Mouse (Mus musculus) T-helper 1 cell (primary cell): ENCODE results near the gene Tbkbp1.

ENCODE experiments used
- in situ Hi-C: fragments of 300-600 bp; cut with MboI, MseI; formaldehyde crosslinking; loops from one replicate; pipeline ENCODE4 v1.15.1; 2025; ENCODE audit warnings: high pct_unique_total_duplicates

The Tbkbp1 gene

GRCm38 (mm10) chr11:97156999-97157398 lies 5.7 kb upstream of the Tbkbp1 start:
- in situ Hi-C loops, result no loop called here

GRCm38 (mm10) chr11:97152662-97153287 lies 1.5 kb upstream of the Tbkbp1 start:
- in situ Hi-C loops, result no loop called here

- in situ Hi-C loops, result no loop called here
Observed at GRCm38 (mm10) chr11:97152023-97152426, 730 bp upstream of the Tbkbp1 start.

DNA sequence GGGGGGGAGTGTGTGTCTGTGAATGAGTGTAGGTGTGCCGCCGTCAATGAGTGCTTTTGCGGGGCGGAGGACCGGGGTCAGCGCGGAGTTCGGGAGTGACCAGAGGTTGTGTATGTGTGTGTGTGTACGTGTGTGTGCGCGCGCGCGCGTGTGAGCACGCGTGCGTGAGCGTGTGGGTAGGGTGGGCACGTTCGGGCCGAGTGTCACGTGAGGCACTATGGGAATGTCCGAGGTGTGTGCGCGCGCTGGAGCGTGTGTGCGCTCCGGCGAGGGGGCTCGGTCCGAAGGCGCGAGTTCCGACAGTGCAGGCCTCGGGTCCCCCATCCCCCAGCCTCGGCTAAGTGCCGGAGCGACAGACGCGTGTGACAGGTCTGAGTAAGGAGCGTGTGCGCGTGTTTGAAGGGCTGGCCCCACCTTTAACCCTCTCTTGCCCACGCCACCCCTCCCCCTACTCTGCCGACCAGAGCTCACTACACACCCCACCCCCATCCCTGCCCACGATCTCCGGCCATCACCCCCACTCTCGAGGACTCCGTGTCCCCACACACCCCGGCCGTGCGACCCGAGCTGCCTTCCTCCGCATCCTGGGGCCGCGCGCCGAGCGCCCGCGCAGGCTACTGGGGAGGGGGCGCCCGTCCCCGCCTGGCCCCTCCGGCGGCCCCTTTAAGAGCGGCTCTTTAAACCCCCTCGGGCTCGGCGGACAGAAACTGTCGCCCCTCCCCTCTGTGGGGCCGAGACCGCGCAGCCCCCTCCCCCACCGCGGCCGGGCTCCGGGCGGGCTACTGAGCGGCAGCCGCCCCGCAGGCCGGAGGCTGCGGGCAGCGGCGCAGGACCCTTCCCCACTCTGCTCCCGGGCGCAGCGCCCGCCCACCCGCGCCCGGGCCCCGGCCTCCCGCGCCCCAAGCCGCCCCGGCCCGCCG lies 624 bp downstream of the Tbkbp1 start:
- in situ Hi-C loops, result no loop called here

DNA sequence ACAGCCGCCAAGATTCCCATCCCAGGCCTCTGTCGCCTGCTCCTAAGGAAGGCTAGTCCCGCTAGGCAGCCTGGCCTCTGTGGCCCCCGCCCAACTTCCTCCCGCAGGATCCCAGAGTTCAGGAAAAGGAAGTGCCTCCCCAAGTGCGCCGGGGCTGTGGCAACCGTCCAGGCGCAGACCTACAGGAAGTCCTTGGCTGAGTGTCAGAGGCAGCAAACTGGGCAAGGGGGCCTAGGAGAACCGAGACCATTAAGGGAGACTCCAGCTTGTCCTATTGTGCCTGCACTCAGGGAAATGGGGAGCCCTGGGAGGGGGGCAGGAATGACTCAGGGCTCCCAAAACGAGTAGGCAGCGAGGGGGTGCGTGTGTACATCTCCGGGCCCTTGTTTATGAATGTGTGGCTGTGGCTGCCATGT lies 1.3 kb downstream of the Tbkbp1 start:
- in situ Hi-C loops, result loop anchor here (5.0 to 10.0 kb wide), 2 partner anchors 38 to 685 kb away; partner anchors contain the start of gene Skap1

- in situ Hi-C loops, result loop anchor here (5.0 to 10.0 kb wide), 2 partner anchors 37 to 684 kb away; partner anchors contain the start of gene Skap1
Observed at GRCm38 (mm10) chr11:97149026-97149425, 2.3 kb downstream of the Tbkbp1 start.

- in situ Hi-C loops, result loop anchor here (5.0 to 10.0 kb wide), 2 partner anchors 36 to 684 kb away; partner anchors contain the start of gene Skap1
Observed at GRCm38 (mm10) chr11:97148591-97148990, 2.7 kb downstream of the Tbkbp1 start.

- in situ Hi-C loops, result loop anchor here (5.0 to 10.0 kb wide), 2 partner anchors 35 to 683 kb away; partner anchors contain the start of gene Skap1
Observed at GRCm38 (mm10) chr11:97147333-97147732, 4.0 kb downstream of the Tbkbp1 start.

GRCm38 (mm10) chr11:97146724-97147123 lies 4.6 kb downstream of the Tbkbp1 start:
- in situ Hi-C loops, result loop anchor here (5.0 to 10.0 kb wide), 2 partner anchors 34 to 682 kb away; partner anchors contain the start of gene Skap1

GRCm38 (mm10) chr11:97145951-97146350 lies 5.3 kb downstream of the Tbkbp1 start:
- in situ Hi-C loops, result loop anchor here (5.0 to 10.0 kb wide), 2 partner anchors 34 to 681 kb away; partner anchors contain the start of gene Skap1

DNA sequence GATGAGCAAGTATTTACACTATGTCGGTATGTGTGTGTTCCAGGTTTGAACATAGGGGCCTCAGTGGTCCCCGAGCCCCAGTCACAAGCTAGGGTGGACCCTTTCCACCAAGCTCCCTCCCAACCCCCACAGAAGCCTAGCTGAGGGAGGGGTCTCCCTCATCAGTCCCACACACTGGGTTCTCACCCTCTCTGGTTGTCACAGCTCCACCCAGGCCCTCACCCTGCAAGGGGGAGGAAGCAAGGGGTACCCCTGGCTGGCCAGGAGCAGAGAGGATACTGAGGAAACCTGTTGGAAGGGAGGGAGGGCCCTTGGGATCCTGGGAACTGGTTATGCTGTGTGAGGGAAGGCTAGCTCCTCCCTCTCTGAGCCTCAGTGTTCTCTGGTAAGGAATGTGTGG lies 6.0 kb downstream of the Tbkbp1 start:
- in situ Hi-C loops, result loop anchor here (5.0 to 10.0 kb wide), 2 partner anchors 33 to 681 kb away; partner anchors contain the start of gene Skap1

- in situ Hi-C loops, result loop anchor here (10.0 kb wide), 1 partner anchor 679 kb away; the partner anchor contains the start of gene Skap1
Observed at GRCm38 (mm10) chr11:97143196-97143900, 7.9 kb downstream of the Tbkbp1 start.

DNA sequence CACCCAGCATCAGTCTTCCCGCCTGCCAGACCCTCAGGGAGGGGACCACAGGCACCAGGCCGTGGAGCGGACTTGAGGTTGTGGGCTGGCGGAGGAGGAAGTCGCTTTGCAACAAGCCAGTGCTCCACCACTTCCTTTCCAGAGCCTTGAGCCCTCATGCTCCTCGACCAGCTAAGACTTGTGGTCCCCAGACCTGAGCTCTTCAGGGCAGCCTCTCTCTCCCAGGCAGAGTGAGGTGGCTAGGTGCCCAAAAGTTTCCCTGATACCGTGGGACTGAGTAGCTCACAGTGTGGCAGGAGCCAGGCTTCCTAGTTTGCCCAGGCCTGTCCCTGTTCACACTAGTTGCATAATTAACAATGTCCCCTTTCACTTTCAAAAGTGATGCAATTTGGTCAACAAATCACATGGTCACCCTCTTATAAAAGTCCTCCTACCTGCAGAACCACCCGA lies 9.1 kb downstream of the Tbkbp1 start:
- in situ Hi-C loops, result loop anchor here (10.0 kb wide), 1 partner anchor 677 kb away; the partner anchor contains the start of gene Skap1

GRCm38 (mm10) chr11:97140811-97141210 lies 10.5 kb downstream of the Tbkbp1 start:
- in situ Hi-C loops, result loop anchor here (10.0 kb wide), 1 partner anchor 676 kb away; the partner anchor contains the start of gene Skap1

GRCm38 (mm10) chr11:97139256-97139655 lies 12.0 kb downstream of the Tbkbp1 start:
- in situ Hi-C loops, result no loop called here

GRCm38 (mm10) chr11:97138554-97139226 lies 12.6 kb downstream of the Tbkbp1 start:
- in situ Hi-C loops, result no loop called here

DNA sequence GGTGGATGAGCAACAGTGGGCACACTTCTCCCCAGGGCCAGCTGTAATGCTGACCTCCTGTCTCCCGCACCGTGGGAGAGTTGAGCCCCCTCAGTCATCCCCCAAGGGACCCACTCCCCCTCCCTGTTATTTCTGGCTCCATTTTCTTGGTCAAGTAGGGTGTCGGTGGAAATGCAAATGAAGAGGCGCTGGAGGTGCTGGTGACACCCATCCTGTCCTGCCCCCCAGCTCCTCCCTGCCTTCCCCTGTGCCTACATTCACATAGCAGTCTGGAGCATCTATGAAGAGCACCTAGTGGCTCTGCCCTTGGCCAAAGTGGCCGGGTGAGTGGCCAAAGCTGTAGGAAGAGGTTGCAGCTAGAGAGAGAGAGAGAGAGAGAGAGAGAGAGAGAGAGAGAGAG lies 18.0 kb downstream of the Tbkbp1 start:
- in situ Hi-C loops, result no loop called here

- in situ Hi-C loops, result no loop called here
Observed at GRCm38 (mm10) chr11:97132185-97132584, 19.1 kb downstream of the Tbkbp1 start.

GRCm38 (mm10) chr11:97131683-97132082 lies 19.6 kb downstream of the Tbkbp1 start:
- in situ Hi-C loops, result no loop called here

- in situ Hi-C loops, result no loop called here
Observed at GRCm38 (mm10) chr11:97130318-97130717, 21.0 kb downstream of the Tbkbp1 start.
